Mouse (Mus musculus) embryonic facial prominence, embryonic 15.5 days (tissue): ENCODE measurements around the gene Cdk15. TPM values are rescaled to one million over a fixed set of nuclear protein-coding genes. Genes with fewer than 3 reads are reported as not detected.

Experiments used
- ATAC-seq: fragments of 200-750 bp; cut with Nextera tagmentation; 2 replicates; pipeline ENCODE4 v1.8.0; 2017; ENCODE audit warnings: low read depth, moderate TSS enrichment; ENCODE audit not compliant: insufficient number of reproducible peaks, low FRiP score, low TSS enrichment
- H3K27ac ChIP-seq: fragments of 300-500 bp; sonication (generic); replicated peaks from 2 replicates; pipeline ENCODE4 v1.5.1; 2015; ENCODE audit warnings: mild to moderate bottlenecking, inconsistent platforms
- H3K27me3 ChIP-seq: fragments of 300-500 bp; sonication (generic); 2 replicates; pipeline ENCODE4 v1.6.1; 2015; ENCODE audit warnings: inconsistent platforms
- H3K36me3 ChIP-seq: fragments of 300-500 bp; sonication (generic); 2 replicates; pipeline ENCODE4 v1.6.1; 2015; ENCODE audit warnings: mild to moderate bottlenecking, inconsistent platforms
- H3K4me1 ChIP-seq: fragments of 300-500 bp; sonication (generic); 2 replicates; pipeline ENCODE4 v1.6.1; 2015; ENCODE audit warnings: inconsistent platforms
- H3K4me2 ChIP-seq: fragments of 300-500 bp; sonication (generic); replicated peaks from 2 replicates; pipeline ENCODE4 v1.6.1; 2015; ENCODE audit warnings: mild to moderate bottlenecking, inconsistent platforms
- H3K4me3 ChIP-seq: fragments of 300-500 bp; sonication (generic); replicated peaks from 2 replicates; pipeline ENCODE4 v1.5.1; 2015; ENCODE audit warnings: mild to moderate bottlenecking, inconsistent platforms
- H3K9ac ChIP-seq: fragments of 300-500 bp; sonication (generic); 2 replicates; pipeline ENCODE4 v1.6.1; 2015; ENCODE audit warnings: inconsistent platforms
- H3K9me3 ChIP-seq: fragments of 300-500 bp; sonication (generic); replicated peaks from 2 replicates; pipeline ENCODE4 v1.6.1; 2016; ENCODE audit warnings: inconsistent platforms
- WGBS: fragments of 180-500 bp; shearing (Covaris S2); methylation state at CpG from one replicate; pipeline ENCODE4 v1.1.7; 2015; 5-methylcytosine and 5-hydroxymethylcytosine counted together
- polyA plus RNA-seq: library from polyadenylated mRNA; unstranded; fragments of >200 nt; fragmentation: Nextera tagmentation; extraction: Ambion mirVana; gene quantifications from 2 replicates; pipeline ENCODE4 v1.2.1, GENCODE M21; 2015

Gene Cdk15
- polyA plus RNA-seq, 1 experiment from 2014 or later, result 1.8 TPM

DNA sequence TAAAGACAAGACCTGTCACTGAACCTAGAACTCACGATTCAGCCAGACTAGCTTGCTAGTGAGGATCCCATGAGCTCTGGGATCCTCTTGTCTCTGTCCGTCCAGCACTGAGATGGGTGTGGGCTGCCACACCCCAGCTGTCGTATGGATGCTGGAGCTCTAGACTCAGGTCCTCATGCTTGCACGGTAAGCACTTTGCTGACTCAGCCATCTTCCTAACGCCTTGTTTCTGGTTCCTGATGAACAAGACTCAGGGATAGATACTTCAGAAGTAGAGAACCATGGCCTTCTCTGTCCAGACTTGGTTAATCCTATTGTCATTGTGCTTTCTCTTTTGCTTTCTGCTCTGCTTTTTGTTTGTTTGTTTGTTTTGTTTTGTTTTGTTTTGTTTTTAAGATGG lies 29.2 kb downstream of the Cdk15 start:
- no peak for ATAC-seq
- no peak overlapping the region for H3K4me3 ChIP-seq
- no peak overlapping the region for H3K9ac ChIP-seq
- no peak overlapping the region for H3K27ac ChIP-seq
- no peaks in the 10 kb centered on the region for H3K27me3 ChIP-seq
- no peaks in the 10 kb centered on the region for H3K9me3 ChIP-seq
- H3K36me3 ChIP-seq, result no peaks in the 10 kb centered on the region
- no peak overlapping the region for H3K4me2 ChIP-seq
- WGBS, result 82% methylated on average over 5 of the region's 5 CpGs
- 0 out of 2 replicates have a peak, but pooled peaks cover 4% of the 10 kb centered on the region for H3K4me1 ChIP-seq

DNA sequence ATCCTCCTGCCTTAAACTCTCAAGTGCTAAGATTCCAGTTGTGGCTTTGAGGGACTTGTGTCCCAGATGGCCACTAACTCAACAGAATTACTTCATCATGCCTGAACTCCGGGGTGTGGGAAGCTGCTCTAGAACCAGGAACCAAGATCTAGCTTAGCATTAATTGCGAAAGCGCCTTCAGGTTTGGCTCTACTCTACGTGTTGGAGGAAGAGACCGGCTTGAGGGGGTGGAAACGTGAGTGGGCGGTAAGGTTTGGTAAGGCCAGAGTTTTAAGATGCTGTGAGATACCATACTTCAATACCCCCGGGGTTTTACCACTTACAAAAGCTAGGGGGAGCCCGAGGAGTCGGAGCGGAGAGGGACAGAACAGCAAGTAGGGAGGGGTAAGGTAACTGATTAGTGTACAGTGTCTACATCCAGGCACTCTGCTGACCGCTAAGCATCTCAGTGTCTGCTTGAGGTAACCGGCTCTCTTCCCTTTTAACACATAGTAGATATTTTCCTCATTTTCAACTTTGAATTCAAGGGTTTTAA lies 29.7 kb downstream of the Cdk15 start:
- Histone ChIP-seq H3K27ac (no peak overlapping the region), H3K4me1 (0 out of 2 replicates have a peak, but pooled peaks cover 4% of the 10 kb centered on the region), H3K4me3 (no peak overlapping the region), H3K9me3 (no peaks in the 10 kb centered on the region), H3K36me3 (no peaks in the 10 kb centered on the region), H3K9ac (no peak overlapping the region), H3K27me3 (no peaks in the 10 kb centered on the region), H3K4me2 (no peak overlapping the region)
- WGBS, result 81% methylated on average over 13 of the region's 13 CpGs
- no peak for ATAC-seq

DNA sequence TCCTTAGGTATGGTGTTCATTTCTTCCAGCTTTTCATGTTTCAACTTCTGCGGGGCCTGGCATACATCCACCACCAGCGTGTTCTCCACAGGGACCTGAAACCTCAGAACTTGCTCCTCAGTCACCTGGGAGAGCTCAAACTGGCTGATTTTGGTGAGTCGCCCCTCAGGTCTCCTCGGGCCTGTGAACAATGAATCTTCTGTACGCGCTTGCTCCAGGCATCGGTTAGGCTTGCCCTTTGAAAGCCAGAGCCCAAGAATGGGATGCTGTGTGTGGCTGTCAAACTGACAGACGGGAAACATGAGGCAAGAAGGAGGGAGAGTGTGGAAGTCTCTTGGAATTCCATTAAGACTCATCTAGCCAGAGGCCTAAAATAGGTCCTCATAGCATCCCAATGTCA lies 31.0 kb downstream of the Cdk15 start:
- Histone ChIP-seq H3K36me3 (no peaks in the 10 kb centered on the region), H3K4me1 (0 out of 2 replicates have a peak, but pooled peaks cover 4% of the 10 kb centered on the region), H3K4me3 (no peak overlapping the region), H3K27ac (no peak overlapping the region), H3K9ac (no peak overlapping the region), H3K4me2 (no peak overlapping the region), H3K9me3 (no peaks in the 10 kb centered on the region), H3K27me3 (no peaks in the 10 kb centered on the region)
- ATAC-seq, result no peak
- WGBS, result 26% methylated on average over 8 of the region's 8 CpGs

DNA sequence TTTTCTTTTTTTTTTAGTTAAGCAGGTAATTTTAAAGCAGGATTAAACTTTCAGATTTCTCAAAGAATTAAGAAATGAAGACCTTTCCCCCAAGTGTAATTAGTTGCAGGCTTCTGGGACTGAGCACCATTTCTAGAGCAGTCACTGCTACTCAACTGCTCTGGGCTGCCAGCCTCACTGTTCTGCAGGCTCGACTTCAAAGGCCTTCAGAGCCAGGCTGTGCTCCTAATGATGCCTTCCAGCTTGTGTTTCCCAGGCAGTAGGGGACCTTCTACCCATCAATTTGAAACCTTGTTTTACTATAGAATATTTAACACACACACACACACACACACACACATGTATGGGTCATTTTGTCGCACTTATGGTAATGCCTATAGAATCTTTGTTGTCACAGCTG lies 34.9 kb downstream of the Cdk15 start:
- H3K36me3 ChIP-seq, result no peaks in the 10 kb centered on the region
- H3K4me2 ChIP-seq, result no peak overlapping the region
- H3K4me3 ChIP-seq, result no peak overlapping the region
- 0 out of 2 replicates have a peak, but pooled peaks cover 4% of the 10 kb centered on the region for H3K4me1 ChIP-seq
- no peak for ATAC-seq
- no peak overlapping the region for H3K27ac ChIP-seq
- 15% methylated on average over 2 of the region's 2 CpGs for WGBS
- no peaks in the 10 kb centered on the region for H3K9me3 ChIP-seq
- H3K27me3 ChIP-seq, result no peaks in the 10 kb centered on the region
- no peak overlapping the region for H3K9ac ChIP-seq

DNA sequence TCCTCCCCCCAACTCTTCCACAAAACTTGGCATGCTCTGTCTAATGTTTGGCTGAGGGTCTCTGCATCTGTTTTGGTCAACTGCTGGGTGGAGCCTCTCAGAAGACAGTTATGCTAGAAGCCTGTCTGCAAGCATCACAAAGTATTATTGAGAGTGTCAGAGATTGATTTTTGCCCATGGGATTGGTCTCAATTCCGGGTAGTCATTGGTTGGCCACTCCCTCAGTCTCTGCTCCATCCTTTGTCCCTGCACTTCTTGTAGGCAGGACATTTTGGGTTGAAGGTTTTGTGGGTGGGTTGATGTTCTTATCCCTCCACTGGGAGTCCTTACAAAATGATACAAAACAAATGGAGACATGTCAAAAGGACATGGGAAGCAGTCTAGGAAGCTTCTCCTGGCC lies 39.1 kb downstream of the Cdk15 start:
- Histone ChIP-seq H3K27ac (no peak overlapping the region), H3K4me3 (no peak overlapping the region), H3K4me1 (peaks cover 10% of the 10 kb centered on the region; the same call in 1 of the 2 replicates), H3K36me3 (no peaks in the 10 kb centered on the region), H3K9ac (no peak overlapping the region), H3K9me3 (no peaks in the 10 kb centered on the region), H3K4me2 (no peak overlapping the region), H3K27me3 (no peaks in the 10 kb centered on the region)
- 57% methylated on average over 1 of the region's 1 CpGs for WGBS
- ATAC-seq, result no peak

DNA sequence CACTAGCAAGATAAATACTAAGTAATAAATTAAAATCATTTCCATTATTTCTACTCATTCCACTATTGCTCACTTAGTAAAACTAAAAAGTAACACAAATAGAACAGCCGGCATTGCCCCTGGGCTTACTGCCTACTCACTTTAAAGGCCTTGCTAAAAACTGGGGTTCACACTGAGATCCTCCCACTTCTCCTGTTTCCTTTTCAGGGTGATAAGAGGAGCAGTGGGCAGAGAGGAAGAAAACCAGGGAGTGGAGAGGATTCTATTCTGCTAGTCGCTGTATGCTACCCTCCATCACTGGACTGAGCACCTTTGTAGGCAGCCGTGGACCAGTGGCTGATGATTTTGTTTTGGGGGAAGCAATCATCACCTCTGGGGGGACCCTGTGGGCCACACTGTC lies 40.5 kb downstream of the Cdk15 start:
- H3K4me1 ChIP-seq, result peaks cover 10% of the 10 kb centered on the region; the same call in 1 of the 2 replicates
- no peak overlapping the region for H3K9ac ChIP-seq
- no peak overlapping the region for H3K4me2 ChIP-seq
- H3K27ac ChIP-seq, result no peak overlapping the region
- WGBS, result 76% methylated on average over 3 of the region's 3 CpGs
- no peaks in the 10 kb centered on the region for H3K27me3 ChIP-seq
- no peaks in the 10 kb centered on the region for H3K36me3 ChIP-seq
- no peak for ATAC-seq
- H3K9me3 ChIP-seq, result no peaks in the 10 kb centered on the region
- H3K4me3 ChIP-seq, result no peak overlapping the region

DNA sequence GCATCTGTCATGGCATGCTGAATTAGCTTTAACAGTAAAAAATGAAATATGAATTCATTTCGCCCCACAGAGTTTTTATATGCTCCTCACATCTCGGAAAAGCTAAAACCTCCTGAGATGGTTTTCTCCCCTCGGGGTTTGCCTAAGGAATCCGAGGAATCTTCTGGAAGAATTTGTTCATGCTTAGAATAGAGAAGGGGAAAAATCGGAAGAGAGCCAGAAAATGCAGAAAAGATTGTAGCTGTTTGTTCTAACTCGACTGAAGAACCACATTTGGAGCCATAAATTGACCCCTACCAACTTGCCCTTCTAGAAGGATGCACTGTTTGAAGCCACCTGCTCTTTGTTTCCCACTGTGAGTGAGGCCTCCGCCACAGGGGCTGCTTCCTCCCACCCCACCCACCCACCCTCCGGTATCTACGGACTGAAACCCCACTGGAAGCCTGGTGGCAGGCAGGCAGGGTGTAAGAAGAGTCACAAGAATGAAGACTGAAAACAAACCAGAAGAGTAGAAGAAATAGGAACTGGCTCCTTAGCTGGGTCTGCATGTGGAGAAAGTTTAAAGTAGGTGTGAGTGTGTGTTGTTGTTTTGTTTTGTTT lies 41.9 kb downstream of the Cdk15 start:
- no peaks in the 10 kb centered on the region for H3K9me3 ChIP-seq
- H3K27ac ChIP-seq, result no peak overlapping the region
- WGBS, result 16% methylated on average over 9 of the region's 9 CpGs
- no peak overlapping the region for H3K9ac ChIP-seq
- peaks cover 10% of the 10 kb centered on the region; the same call in 1 of the 2 replicates for H3K4me1 ChIP-seq
- ATAC-seq, result no peak
- no peak overlapping the region for H3K4me3 ChIP-seq
- H3K36me3 ChIP-seq, result no peaks in the 10 kb centered on the region
- no peak overlapping the region for H3K4me2 ChIP-seq
- no peaks in the 10 kb centered on the region for H3K27me3 ChIP-seq

DNA sequence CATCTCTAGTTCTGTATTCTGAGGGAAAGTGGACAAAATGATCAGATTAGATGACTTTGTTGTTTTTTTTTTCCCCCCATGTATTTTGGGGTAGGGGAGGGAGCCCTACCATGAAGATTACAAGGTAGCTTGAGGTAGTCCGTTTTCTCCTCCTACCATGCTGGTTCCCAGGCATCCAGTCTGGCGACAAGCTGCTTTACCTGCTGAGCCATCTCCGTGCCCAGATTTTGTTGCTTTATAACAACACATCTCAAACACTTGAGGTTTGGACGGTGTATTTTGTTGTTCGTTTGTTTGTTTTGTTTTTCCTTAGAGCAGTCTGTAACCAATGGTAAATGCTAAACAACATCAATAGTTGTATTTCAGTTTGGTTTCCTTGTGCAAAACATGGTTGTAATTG lies 50.6 kb downstream of the Cdk15 start:
- no peak overlapping the region for H3K27ac ChIP-seq
- no peaks in the 10 kb centered on the region for H3K9me3 ChIP-seq
- H3K27me3 ChIP-seq, result no peaks in the 10 kb centered on the region
- WGBS, result 87% methylated on average over 5 of the region's 5 CpGs
- H3K4me2 ChIP-seq, result no peak overlapping the region
- ATAC-seq, result no peak
- H3K36me3 ChIP-seq, result no peaks in the 10 kb centered on the region
- no peak overlapping the region for H3K4me3 ChIP-seq
- no peaks in the 10 kb centered on the region; the same call in 1 of the 2 replicates for H3K4me1 ChIP-seq
- no peak overlapping the region for H3K9ac ChIP-seq

DNA sequence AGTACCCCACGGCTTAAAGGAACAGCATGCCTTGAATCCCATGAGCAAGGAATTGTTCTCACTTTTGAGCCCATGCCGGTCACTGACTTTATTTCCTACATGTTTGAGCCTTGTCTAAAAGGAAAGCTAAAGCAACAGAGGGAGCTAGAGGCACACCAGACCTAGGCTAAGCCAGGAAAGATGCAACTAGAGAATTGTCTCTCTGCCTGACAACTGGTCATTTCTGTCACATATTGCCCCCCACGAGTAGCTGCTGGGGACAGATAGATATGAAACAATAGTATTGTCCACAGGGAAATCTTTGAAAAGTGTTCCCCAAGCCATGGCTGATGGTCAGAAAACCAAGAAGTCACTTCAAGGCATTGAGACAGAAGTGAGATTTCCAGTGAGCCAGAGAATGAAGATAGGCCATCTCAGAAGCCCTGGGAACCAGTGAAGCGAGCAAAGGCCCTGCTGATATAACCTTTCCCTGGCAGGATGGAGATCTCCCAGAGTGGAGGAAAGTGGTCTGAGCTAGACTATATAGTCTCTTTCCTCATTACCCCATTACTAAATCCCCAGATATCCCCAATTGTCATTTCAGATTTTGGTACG lies 54.7 kb downstream of the Cdk15 start:
- WGBS, result 63% methylated on average over 5 of the region's 5 CpGs
- H3K4me1 ChIP-seq, result peaks cover 17% of the 10 kb centered on the region
- no peak for ATAC-seq

DNA sequence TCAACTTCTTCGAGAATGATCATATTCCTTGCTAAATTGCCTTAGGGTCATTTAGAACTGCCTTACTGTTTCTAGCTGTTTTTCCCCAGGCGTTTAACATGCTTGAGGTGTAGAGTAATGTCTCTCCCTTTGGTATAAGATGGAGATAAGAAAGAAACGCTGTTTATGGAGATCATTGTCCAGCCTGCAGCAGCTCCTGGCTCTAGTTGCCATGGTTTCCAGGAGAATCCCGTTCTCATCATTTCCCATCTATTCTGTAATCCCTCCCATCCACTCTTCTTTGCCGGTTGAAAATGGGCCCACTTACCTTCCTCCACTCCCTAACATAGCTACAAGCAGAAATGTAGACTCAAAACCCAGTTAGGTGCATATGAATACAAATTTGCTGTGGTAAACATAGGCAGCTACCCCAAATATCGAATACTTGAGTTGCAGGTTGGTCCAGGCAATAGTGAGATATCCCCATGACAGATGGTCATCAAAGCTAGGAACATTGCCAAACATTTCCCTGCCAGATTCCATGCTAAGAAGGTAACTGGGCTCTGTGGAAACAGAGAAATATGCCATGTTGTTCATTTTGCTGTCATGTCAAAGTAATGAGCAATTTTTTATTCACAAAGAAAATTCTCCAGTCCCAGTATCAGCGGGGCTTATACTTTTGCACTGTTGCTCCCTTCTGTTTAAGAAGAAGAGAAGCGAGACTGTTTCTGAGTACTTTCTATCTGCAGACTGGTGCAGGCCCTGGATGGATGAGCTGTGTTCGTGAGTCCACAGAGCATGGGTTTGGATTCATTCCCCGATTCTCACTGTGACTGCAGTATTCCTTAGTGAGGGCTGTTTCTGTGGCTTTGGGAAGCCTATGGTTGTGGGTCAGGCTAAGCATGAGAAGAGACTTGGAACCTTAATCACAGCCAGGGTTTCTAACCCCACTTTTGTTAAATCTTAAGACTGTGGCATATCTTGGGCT lies 55.8 kb downstream of the Cdk15 start:
- H3K4me3 ChIP-seq, result no peak overlapping the region
- H3K36me3 ChIP-seq, result no peaks in the 10 kb centered on the region
- WGBS, result 68% methylated on average over 10 of the region's 10 CpGs
- no peak overlapping the region for H3K27ac ChIP-seq
- H3K27me3 ChIP-seq, result no peaks in the 10 kb centered on the region
- no peaks in the 10 kb centered on the region for H3K9me3 ChIP-seq
- no peak for ATAC-seq
- H3K4me2 ChIP-seq, result no peak overlapping the region
- H3K4me1 ChIP-seq, result peaks cover 19% of the 10 kb centered on the region
- no peak overlapping the region for H3K9ac ChIP-seq

More for the DNA sequence above, 54.7 kb downstream of the Cdk15 start:
- Histone ChIP-seq H3K9ac (no peak overlapping the region), H3K4me2 (no peak overlapping the region), H3K9me3 (no peaks in the 10 kb centered on the region), H3K36me3 (no peaks in the 10 kb centered on the region), H3K4me3 (no peak overlapping the region), H3K27ac (no peak overlapping the region), H3K27me3 (no peaks in the 10 kb centered on the region)
